Mouse (Mus musculus) midbrain, embryonic 10.5 days (tissue): ENCODE data around the gene Grm7. TPM values are rescaled to one million over a fixed set of nuclear protein-coding genes. Genes with fewer than 3 reads are reported as not detected.

Source experiments
- DNase-seq: peaks from one replicate; pipeline ENCODE4 v3.0.0-alpha.2; 2017; ENCODE audit warnings: low spot score
- H3K27ac ChIP-seq: fragments of 300-500 bp; sonication (generic); replicated peaks from 2 replicates; pipeline ENCODE4 v1.5.1; 2016; ENCODE audit warnings: mild to moderate bottlenecking
- H3K27me3 ChIP-seq: fragments of 300-500 bp; sonication (generic); 2 replicates; pipeline ENCODE4 v1.6.1; 2016; ENCODE audit warnings: low read depth, mild to moderate bottlenecking; ENCODE audit not compliant: poor library complexity, severe bottlenecking
- H3K36me3 ChIP-seq: fragments of 300-500 bp; sonication (generic); 2 replicates; pipeline ENCODE4 v1.6.1; 2016; ENCODE audit warnings: mild to moderate bottlenecking, moderate library complexity
- H3K4me1 ChIP-seq: fragments of 300-500 bp; sonication (generic); 2 replicates; pipeline ENCODE4 v1.6.1; 2016
- H3K4me3 ChIP-seq: fragments of 300-500 bp; sonication (generic); 2 replicates; pipeline ENCODE4 v1.5.1; 2016; ENCODE audit warnings: mild to moderate bottlenecking, moderate library complexity
- H3K9me3 ChIP-seq: fragments of 300-500 bp; sonication (generic); replicated peaks from 2 replicates; pipeline ENCODE4 v1.6.1; 2016; ENCODE audit warnings: mild to moderate bottlenecking
- WGBS: fragments of 180-500 bp; shearing (Covaris S2); methylation state at CpG from one replicate; pipeline ENCODE4 v1.1.7; 2016; 5-methylcytosine and 5-hydroxymethylcytosine counted together
- polyA plus RNA-seq: library from polyadenylated mRNA; unstranded; fragments of >200 nt; fragmentation: Nextera tagmentation; extraction: Ambion mirVana; gene quantifications from 2 replicates; pipeline ENCODE4 v1.2.1, GENCODE M21; 2016

Gene Grm7
- polyA plus RNA-seq, 1 experiment from 2014 or later = 0.41 TPM

DNA sequence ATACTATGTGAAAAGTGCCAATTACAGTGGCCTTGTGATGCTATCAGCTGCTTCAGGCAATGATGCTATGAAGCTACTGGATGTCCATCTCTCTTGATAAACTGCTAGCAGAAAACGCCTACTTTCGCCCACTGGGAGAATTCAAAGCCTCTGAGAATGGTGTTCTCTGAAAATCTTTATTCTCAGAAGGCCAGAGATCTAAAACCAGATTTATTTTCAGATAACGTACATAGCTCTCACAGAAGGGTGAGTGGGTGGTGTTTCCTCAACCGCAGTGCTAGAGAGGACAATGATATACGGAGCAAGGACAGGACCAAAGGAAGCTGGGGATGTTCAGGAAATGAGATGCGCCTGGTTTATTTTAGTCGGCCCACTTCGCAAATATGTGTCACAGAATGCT lies 763.4 kb downstream of the Grm7 start:
- 94% methylated on average over 8 of the region's 8 CpGs for WGBS
- no peaks in the 10 kb centered on the region for H3K9me3 ChIP-seq
- H3K27ac ChIP-seq = no peak overlapping the region
- H3K4me3 ChIP-seq = no peak overlapping the region
- no peaks in the 10 kb centered on the region for H3K36me3 ChIP-seq
- DNase-seq = no peak
- no peaks in the 10 kb centered on the region for H3K4me1 ChIP-seq
- H3K27me3 ChIP-seq = no peaks in the 10 kb centered on the region

- Histone ChIP-seq H3K27ac (no peak overlapping the region), H3K36me3 (no peaks in the 10 kb centered on the region), H3K27me3 (no peaks in the 10 kb centered on the region), H3K9me3 (no peaks in the 10 kb centered on the region), H3K4me3 (no peak overlapping the region), H3K4me1 (no peaks in the 10 kb centered on the region)
- WGBS = 83% methylated on average over 1 of the region's 1 CpGs
- no peak for DNase-seq
Observed at GRCm38 (mm10) chr6:111424737-111425136, 779.4 kb downstream of the Grm7 start.

GRCm38 (mm10) chr6:111446228-111446627 lies 800.8 kb downstream of the Grm7 start:
- DNase-seq = no peak
- Histone ChIP-seq H3K27ac (no peak overlapping the region), H3K4me3 (no peak overlapping the region), H3K27me3 (no peaks in the 10 kb centered on the region), H3K36me3 (no peaks in the 10 kb centered on the region), H3K9me3 (no peaks in the 10 kb centered on the region), H3K4me1 (peaks cover 8% of the 10 kb centered on the region)
- 78% methylated on average over 2 of the region's 2 CpGs for WGBS

DNA sequence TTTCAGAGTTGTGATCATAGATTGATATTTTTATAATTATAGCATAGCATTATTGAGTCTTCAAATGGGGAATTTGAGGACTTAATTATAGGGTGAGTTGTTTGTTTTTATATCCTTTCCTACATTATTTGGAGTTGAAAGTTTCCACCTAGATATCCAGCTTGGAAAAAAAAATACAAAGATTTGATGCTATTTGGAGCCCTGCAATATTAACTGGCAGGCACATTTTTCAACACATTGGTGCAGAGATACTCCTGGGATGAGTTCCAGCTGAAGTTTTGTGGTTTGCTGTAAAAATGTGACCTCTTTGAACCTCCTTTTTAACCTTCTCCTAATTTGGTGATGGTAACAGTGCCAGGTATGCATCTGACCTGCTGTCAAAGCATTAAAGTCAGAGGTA lies 802.5 kb downstream of the Grm7 start:
- H3K4me1 ChIP-seq = peaks cover 8% of the 10 kb centered on the region
- H3K9me3 ChIP-seq = no peaks in the 10 kb centered on the region
- no peak for DNase-seq
- no peak overlapping the region for H3K27ac ChIP-seq
- H3K36me3 ChIP-seq = no peaks in the 10 kb centered on the region
- no peak overlapping the region for H3K4me3 ChIP-seq
- no peaks in the 10 kb centered on the region for H3K27me3 ChIP-seq

- no peak for DNase-seq
- no peak overlapping the region for H3K27ac ChIP-seq
- H3K36me3 ChIP-seq = no peaks in the 10 kb centered on the region
- H3K4me1 ChIP-seq = peaks cover 8% of the 10 kb centered on the region
- no peak overlapping the region for H3K4me3 ChIP-seq
- 30% methylated on average over 3 of the region's 3 CpGs for WGBS
- no peaks in the 10 kb centered on the region for H3K9me3 ChIP-seq
- H3K27me3 ChIP-seq = no peaks in the 10 kb centered on the region
Observed at GRCm38 (mm10) chr6:111449054-111449783, 803.8 kb downstream of the Grm7 start.

- no peak overlapping the region for H3K4me3 ChIP-seq
- 0 out of 2 replicates have a peak, but pooled peaks cover 4% of the 10 kb centered on the region for H3K4me1 ChIP-seq
- 38% methylated on average over 1 of the region's 1 CpGs for WGBS
- no peaks in the 10 kb centered on the region for H3K36me3 ChIP-seq
- H3K27me3 ChIP-seq = no peaks in the 10 kb centered on the region
- no peak for DNase-seq
- no peak overlapping the region for H3K27ac ChIP-seq
- H3K9me3 ChIP-seq = no peaks in the 10 kb centered on the region
Observed at GRCm38 (mm10) chr6:111481866-111482265, 836.5 kb downstream of the Grm7 start.

DNA sequence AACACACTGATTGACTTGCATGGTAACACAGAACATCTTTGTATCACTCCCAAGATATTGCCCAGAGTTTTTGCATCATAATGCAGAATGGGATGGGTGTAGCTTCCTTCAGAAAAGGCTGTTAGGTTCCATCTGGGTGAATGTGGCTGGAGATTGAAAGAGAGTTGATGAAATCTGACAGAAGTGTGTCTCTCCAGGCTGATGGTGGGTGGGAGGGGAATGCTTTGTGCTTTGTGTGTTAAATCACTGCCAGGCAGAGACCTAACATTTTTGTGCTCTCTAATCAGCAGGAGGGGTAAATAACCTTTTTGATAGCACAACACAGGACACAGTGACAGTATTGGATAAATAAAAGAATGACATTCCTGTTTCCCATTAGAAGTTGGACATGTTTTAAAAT lies 840.7 kb downstream of the Grm7 start:
- Histone ChIP-seq H3K9me3 (no peaks in the 10 kb centered on the region), H3K4me3 (no peak overlapping the region), H3K4me1 (0 out of 2 replicates have a peak, but pooled peaks cover 4% of the 10 kb centered on the region), H3K36me3 (no peaks in the 10 kb centered on the region), H3K27me3 (no peaks in the 10 kb centered on the region), H3K27ac (no peak overlapping the region)
- no peak for DNase-seq

- no peak for DNase-seq
- Histone ChIP-seq H3K4me3 (no peak overlapping the region), H3K4me1 (no peaks in the 10 kb centered on the region), H3K27ac (no peak overlapping the region), H3K27me3 (no peaks in the 10 kb centered on the region), H3K9me3 (no peaks in the 10 kb centered on the region), H3K36me3 (no peaks in the 10 kb centered on the region)
- 88% methylated on average over 4 of the region's 4 CpGs for WGBS
Observed at GRCm38 (mm10) chr6:111487556-111487955, 842.2 kb downstream of the Grm7 start.

DNA sequence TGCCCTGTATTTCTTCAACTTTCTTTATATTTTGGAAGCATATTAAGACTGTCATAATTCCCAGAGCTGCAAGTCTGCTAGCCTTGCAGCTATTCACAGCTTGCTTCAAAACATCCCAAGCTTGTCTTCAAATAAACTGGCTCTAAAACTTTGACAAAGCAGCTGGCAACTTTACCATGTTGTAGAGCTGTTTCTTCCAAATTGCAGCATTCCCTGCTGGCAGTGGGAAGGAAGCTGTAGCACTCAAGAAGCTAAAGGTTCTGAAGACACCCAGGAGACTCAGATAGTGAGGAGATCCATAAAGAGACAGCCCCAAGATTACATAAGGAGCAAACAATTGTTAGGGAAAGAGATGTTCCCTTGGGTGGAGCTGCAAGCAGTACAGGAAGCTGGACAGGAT lies 846.8 kb downstream of the Grm7 start:
- no peak for DNase-seq
- H3K27ac ChIP-seq = no peak overlapping the region
- H3K36me3 ChIP-seq = no peaks in the 10 kb centered on the region
- H3K27me3 ChIP-seq = no peaks in the 10 kb centered on the region
- H3K9me3 ChIP-seq = no peaks in the 10 kb centered on the region
- no peaks in the 10 kb centered on the region for H3K4me1 ChIP-seq
- no peak overlapping the region for H3K4me3 ChIP-seq

DNA sequence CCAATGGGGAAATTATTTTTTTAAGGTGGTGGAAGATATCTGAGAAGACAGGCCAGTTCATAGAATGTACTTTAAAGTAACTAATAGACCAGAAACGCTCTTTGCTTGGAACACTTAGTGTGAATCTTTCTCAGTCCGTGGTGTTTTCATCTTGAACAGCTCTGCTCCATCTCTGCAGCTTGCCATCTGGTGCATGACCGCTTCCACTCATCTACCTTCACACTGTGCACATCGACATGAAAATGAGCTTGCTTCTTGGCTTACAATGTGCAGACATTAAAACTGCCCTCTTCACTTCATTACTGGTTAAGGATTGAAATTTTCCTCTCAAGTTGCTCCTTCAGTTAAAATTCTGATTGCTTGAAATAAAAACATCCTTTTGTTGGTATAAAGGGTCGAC lies 854.2 kb downstream of the Grm7 start:
- no peak for DNase-seq
- 87% methylated on average over 5 of the region's 5 CpGs for WGBS
- H3K36me3 ChIP-seq = no peaks in the 10 kb centered on the region
- H3K27me3 ChIP-seq = no peaks in the 10 kb centered on the region
- H3K27ac ChIP-seq = no peak overlapping the region
- H3K9me3 ChIP-seq = no peaks in the 10 kb centered on the region
- H3K4me1 ChIP-seq = no peaks in the 10 kb centered on the region
- no peak overlapping the region for H3K4me3 ChIP-seq

- H3K4me3 ChIP-seq = no peak overlapping the region
- H3K36me3 ChIP-seq = no peaks in the 10 kb centered on the region
- H3K27ac ChIP-seq = no peak overlapping the region
- peaks cover 9% of the 10 kb centered on the region for H3K4me1 ChIP-seq
- DNase-seq = no peak
- 66% methylated on average over 1 of the region's 1 CpGs for WGBS
- no peaks in the 10 kb centered on the region for H3K9me3 ChIP-seq
- H3K27me3 ChIP-seq = no peaks in the 10 kb centered on the region
Observed at GRCm38 (mm10) chr6:111510768-111511459, 865.5 kb downstream of the Grm7 start.

DNA sequence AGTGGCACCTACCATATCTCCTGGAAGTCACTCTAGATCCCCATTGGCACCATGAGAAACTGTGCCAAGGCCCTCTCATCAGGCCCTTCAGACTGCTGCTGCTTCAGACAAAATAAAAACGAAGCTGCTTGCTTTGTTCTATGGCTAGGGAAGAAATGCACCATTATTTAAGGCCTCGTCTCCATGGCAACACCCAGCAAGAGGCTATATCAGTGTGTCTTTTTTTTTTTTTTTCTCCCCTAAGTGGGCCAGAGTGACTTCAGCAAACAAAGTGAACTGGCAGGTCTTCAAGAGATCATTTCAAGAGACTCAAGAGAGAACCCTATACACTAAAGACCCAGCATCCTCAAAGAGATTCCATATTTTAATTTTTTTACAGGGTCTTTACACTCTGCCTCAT lies 867.0 kb downstream of the Grm7 start:
- WGBS = 46% methylated on average over 2 of the region's 2 CpGs
- H3K9me3 ChIP-seq = no peaks in the 10 kb centered on the region
- H3K4me3 ChIP-seq = no peak overlapping the region
- H3K27ac ChIP-seq = no peak overlapping the region
- no peaks in the 10 kb centered on the region for H3K36me3 ChIP-seq
- no peak for DNase-seq
- H3K4me1 ChIP-seq = peaks cover 9% of the 10 kb centered on the region
- H3K27me3 ChIP-seq = no peaks in the 10 kb centered on the region

DNA sequence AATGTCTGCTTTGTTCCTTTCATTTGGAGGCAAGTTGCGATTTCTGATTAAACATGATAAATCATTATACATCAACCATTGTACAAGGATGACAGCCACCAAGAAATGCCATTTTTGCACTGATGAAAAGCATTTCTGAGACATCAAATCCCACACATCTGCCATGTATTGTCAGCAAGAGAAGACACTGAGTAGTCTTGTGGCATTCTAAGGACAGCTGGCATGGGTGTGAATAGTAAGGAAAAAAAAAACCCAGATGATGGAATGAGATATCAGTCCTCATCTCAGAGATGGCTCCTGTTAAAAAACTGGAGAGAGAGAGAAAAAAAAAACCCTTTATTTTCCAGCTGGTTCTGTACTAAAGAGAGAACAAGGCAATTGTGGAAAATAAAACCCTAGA lies 875.8 kb downstream of the Grm7 start:
- 100% methylated on average over 1 of the region's 1 CpGs for WGBS
- H3K27me3 ChIP-seq = no peaks in the 10 kb centered on the region
- H3K27ac ChIP-seq = no peak overlapping the region
- H3K36me3 ChIP-seq = no peaks in the 10 kb centered on the region
- H3K4me3 ChIP-seq = no peak overlapping the region
- H3K9me3 ChIP-seq = no peaks in the 10 kb centered on the region
- no peaks in the 10 kb centered on the region for H3K4me1 ChIP-seq
- DNase-seq = no peak
